Mouse (Mus musculus) testis, adult 10 weeks (tissue): ENCODE measurements around the gene Arxes2. TPM values are rescaled to one million over a fixed set of nuclear protein-coding genes. Genes with fewer than 3 reads are reported as not detected.

Source experiments
- polyA plus RNA-seq: library from polyadenylated mRNA; stranded (reverse); fragments of 350-450 nt; fragmentation: Illumina TruSeq; extraction: RNeasy Lipid Tissue Mini Kit (QIAGEN cat#74804); gene quantifications from one replicate; pipeline ENCODE4 v1.2.3, GENCODE M21; 2014; ENCODE audit warnings: low read depth, low replicate concordance

Arxes2 gene
- polyA plus RNA-seq = 24.8 TPM

DNA sequence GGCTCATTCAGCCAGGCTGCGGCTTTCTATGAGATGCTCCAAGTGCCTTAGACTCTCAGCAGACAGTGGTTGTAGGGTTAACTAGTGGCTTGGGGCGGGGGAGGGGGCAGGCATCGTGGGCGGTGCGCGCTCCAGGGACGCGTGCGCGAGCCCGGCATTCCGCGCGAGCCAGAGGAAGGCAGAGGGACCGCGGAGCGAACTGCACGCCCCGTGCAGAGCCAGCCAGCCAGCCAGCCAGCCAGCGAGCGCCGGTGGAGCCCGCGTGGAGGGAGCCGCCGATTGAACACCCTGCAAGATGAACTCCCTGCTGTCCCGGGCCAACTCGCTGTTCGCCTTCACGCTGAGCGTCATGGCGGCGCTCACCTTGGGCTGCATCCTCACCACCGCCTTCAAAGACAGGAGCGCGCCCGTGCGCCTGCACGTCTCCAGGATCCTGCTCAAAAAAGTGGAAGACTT is at the start of gene Arxes2:
Gene Arxes2, plus strand, starts transcription at position 161 of the 456 bp plus-strand sequence.

GRCm38 (mm10) chrX:136032799-136033763 is 39.5 kb downstream of the Arxes2 start, which contains the start of gene Arxes1:
Gene Arxes1, plus strand, starts transcription at chrX:136033367.

Other genes with a start within 250 kb of the Arxes2 start
- 16.4 TPM for gene Bhlhb9, start 196.2 kb upstream of the Arxes2 start, polyA plus RNA-seq
- 27.8 TPM for gene Gprasp2, start 154.8 kb upstream of the Arxes2 start, polyA plus RNA-seq
- 1.3 TPM for gene Arxes1, start 39.5 kb downstream of the Arxes2 start, polyA plus RNA-seq
- 2.3 TPM for gene Bex2, start 74.4 kb downstream of the Arxes2 start, polyA plus RNA-seq
- gene Nxf3, start 91.4 kb downstream of the Arxes2 start, polyA plus RNA-seq = 151 TPM
- gene Bex4, start 145.2 kb downstream of the Arxes2 start, polyA plus RNA-seq = 69.4 TPM
- 39.1 TPM for gene Tceal8, start 178.5 kb downstream of the Arxes2 start, polyA plus RNA-seq
- not detected for gene Tceal5, start 210.1 kb downstream of the Arxes2 start, polyA plus RNA-seq
- not detected for gene Tceal7, start 221.0 kb downstream of the Arxes2 start, polyA plus RNA-seq
- 1.3 TPM for gene Bex1, start 221.7 kb downstream of the Arxes2 start, polyA plus RNA-seq